Mouse (Mus musculus): ENCODE data around the gene Rcan2.
"Not testable (repeated sequence)": the region's sequence is repeated elsewhere in the genome, so short reads cannot be mapped to it uniquely, and the experiment has no call there.

Gene Rcan2

DNA sequence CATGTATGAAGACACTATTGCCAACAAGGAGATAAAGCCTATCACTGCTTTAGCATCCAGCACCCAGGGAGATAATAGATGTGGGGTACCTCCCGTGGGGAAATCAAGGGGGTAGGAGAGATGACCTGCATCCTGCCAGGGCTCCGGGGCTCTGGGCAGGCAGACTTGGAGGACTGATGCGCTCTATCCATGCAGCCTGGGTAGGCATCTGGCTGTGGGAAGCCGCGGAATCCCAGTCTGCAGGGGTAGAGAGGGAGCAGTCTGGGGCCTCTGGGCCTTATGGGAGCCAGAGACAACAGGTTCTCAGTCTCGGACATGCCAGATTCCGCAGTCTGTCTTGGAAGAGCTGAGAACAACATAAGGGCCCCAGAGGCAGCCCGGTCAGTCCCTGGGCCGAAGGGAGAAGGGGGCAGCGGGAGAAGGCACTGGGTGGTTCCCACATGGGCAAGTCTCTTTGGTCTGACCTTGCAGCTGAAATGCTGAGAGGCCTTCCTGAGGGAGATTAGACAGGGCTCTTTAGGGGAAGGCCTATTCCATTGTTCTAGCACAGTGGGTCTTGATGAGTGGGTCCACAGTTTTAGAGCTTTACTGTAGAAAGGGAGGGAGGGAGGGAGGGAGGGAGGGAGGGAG is 23.7 kb downstream of the Rcan2 start:
- in situ Hi-C loops (cut with MboI; ENCODE audit: unreplicated experiment in 2 of 2): no loop called here

DNA sequence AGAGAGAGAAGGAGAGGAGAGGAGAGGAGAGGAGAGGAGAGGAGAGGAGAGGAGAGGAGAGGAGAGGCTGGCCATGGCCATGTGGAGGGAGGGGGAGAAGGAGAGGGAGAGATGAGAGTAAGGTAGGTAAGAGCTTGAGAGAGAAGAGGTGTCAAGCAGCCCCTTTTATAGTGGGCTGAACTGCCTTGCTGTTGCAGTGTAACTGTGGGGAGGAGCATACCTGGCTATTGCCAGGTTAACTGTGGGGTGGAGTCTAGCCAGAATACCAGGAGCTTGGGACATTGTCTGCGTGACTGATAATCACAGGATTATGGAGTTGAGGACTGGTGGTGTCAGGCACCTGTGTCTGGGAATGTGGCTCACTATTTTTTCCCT is 24.2 kb downstream of the Rcan2 start:
- in situ Hi-C loops (cut with MboI; ENCODE audit: unreplicated experiment in 2 of 2): not testable (repeated sequence)

DNA sequence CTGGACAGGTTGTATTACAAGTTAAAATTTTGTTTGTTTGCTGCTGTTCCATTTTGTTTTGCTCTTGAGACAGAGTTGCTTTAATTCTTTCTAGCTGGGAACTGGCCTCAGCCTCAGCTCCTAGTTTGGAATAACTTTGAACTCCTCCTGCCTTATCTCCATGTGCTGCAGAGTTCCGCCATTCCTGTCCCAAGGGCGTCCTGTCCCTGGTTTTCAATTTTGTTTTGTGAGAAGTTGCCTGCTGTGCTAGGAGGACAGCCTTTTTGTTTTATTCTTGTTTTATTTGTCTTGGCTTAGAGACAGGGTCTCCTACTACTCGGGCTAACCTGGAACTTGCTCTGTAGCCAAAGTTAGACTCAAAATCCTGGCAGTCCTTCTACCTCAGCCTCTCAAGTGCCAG is 26.1 kb downstream of the Rcan2 start:
- in situ Hi-C loops (cut with MboI; ENCODE audit: unreplicated experiment in 2 of 2): no loop called here

DNA sequence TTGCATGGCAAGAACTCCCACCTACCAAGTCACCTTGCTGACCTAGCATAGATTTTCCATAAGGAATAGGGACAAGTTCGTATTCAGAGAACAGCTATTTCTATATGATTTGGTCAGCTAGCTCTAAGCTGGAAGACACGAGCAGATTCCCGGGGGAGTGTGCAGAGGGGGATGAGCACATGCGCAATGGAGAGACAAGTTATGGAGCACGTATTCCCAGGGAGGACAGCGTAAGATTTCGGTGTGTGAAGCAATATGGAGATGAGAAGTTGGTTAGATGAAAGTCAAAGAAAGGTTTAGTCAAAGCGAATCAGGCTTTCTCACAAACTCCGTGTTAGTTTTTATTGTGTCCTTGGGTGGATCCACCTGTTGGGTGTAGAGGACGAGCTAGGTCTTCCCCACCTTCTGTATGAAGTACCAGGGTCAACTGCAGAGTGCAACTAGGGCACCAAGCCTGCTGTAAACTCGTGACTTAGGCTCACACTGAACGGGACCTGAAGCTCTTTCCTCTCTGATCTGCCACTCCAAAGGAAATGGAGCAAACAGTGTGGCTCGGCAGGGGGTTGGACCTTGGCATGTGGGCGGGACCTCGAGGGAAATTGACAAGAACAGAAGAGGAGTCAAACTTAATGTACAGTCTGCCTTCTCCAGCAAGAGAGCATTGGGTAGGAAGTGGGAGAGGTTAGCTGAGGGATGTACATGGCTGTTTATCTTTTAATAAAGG is 31.4 kb downstream of the Rcan2 start:
- in situ Hi-C loops (cut with MboI; ENCODE audit: unreplicated experiment in 2 of 2): no loop called here

DNA sequence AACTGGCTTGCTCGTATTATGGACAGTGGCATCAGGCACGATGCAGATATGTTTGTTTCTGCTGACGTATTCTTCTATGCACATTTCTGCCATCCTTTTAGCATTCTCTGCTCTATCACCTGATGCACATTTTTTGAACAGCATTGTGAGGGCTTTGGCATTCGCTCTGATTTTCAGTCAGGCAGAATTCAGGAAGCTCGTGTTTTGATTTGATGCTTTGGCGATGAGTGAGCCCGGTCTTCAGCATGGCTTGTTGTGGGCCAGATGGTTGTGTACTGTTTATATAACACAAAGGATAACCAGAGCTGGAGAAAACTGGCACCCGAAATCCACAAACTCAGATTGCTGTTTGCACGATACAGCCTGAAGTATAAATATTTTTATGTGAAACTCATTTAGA is 39.1 kb downstream of the Rcan2 start:
- in situ Hi-C loops (cut with MboI; ENCODE audit: unreplicated experiment in 2 of 2): no loop called here

DNA sequence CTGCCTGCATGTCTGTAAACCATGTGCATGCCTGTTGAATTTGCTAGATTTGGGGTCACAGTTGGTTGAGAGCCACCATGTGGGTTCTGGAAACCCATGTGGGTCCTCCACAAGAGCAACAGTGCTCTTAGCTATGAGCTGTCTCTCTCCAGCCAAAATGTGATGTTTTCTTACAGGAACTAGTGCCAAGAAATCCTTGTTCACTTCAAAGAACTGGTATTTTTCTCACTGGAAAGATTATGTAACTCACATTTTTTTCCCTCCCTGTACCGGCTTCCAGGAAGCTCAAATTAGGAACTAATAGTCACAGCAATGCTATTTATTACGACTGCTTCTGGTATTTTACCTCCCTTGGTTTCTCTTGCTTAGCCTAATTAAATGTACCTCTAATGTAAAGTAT is 45.6 kb downstream of the Rcan2 start:
- in situ Hi-C loops (cut with MboI; ENCODE audit: unreplicated experiment in 2 of 2): no loop called here

DNA sequence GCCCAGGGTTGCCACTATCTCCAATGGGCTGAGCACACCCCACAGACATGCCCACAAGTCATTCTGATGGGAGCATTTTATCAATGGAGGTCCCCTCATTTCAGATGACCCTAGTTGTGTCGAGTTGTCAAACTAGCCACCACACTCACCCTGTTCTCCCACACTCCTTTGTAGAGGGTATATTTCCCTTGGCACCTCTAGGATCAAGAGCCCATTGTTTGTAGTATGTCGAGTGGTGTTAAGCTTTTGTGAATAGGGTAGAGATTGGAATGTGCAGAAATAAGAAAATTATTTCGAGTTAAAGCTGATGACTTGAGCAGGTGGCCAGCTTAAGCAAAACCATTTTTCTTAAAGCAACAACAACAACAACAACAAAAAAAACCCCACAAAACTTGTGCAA is 47.8 kb downstream of the Rcan2 start:
- in situ Hi-C loops (cut with MboI; ENCODE audit: unreplicated experiment in 2 of 2): no loop called here

DNA sequence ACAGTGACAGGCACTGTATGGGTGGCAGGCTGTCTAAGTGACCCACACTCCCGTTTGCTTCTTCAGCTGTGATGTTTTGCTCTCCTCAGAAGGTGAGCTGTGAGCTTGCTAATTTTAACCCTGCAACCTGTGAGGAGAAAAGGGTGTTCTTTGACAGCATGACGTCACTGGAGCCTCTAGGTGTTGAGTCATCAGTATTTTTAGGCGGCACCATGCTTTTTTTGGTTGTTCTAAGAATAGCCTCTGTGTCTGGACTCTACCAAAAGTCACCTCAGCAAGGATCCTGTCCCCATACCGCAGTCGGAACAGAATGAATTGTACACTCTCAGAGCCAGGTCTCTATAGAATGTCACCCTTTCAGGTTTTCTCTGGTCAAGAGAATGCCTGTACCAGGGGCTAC is 54.0 kb downstream of the Rcan2 start:
- in situ Hi-C loops (cut with MboI; ENCODE audit: unreplicated experiment in 2 of 2): no loop called here

DNA sequence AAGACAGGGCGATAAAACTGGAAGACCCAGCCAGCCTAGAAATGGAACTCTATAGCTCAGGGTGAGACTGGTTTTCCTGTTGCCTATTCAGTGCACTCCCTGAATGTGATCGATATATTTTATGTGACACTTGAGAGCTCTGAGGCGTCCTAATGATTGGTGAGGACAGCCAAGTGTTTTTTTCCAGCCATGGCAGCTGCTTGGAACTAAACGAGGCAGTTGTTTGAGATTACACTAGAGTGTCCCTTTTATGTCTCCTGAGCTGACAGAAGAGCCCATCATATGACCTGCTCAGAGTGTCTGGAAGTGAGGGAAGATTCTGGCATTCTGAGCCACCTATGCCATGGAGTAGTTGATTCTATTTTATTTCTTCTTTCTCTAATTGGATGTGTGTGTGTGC is 54.9 kb downstream of the Rcan2 start:
- in situ Hi-C loops (cut with MboI; ENCODE audit: unreplicated experiment in 2 of 2): no loop called here

DNA sequence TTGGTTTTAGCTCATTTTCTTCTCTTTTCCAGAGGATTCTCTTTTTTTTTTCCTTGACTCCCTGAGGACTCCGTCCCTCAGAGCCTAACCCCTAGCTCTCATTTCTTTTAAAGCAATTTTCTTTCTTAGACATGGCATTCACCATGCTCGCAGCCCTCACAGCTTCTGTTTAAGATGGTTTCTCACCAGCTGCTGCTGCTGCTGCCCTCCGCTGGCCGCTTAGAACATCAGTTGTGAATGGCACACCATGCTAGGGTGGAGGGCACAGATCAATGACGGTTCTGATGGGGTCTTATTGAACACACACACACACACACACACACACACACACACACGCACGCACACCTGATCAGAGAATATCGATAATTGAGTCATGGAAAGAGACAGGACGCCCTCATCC is 67.7 kb downstream of the Rcan2 start:
- in situ Hi-C loops (cut with MboI; ENCODE audit: unreplicated experiment in 2 of 2): no loop called here

DNA sequence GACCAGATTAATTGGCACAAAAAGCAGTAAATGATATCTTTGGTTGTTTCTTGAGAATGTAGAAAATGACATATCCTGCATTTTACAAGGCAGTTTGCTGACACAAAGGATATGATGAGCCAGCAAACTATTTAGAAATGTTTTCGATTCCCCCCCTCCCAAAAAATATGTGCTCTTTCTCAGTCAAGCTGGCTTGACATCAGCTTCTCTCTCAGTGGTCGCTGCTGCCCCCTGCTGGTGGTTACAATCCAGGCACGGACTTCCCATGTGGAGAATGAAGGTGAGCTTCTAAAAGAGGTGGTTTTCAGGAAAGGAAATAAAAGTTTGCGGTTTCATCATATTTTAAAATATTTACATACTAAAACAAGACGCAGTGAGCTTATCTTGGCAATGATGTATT is 68.5 kb downstream of the Rcan2 start:
- in situ Hi-C loops (cut with MboI; ENCODE audit: unreplicated experiment in 2 of 2): no loop called here

DNA sequence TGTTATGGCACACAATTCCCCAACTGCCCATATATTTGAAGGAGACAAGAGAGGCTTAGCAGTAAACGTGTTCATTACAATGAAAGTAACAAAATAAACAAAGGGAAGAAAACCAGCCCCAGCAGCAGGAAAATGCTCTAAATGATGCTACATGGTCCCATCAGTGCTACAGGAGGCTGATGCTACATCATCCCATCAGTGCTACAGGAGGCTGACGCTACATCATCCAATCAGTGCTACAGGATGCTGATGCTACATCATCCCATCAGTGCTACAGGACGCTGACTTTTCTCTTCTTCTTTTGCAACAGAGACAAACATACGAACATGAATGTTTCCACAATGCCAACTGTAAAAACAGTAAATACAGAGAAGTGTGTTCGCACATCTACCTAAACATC is 73.3 kb downstream of the Rcan2 start:
- in situ Hi-C loops (cut with MboI; ENCODE audit: unreplicated experiment in 2 of 2): no loop called here

DNA sequence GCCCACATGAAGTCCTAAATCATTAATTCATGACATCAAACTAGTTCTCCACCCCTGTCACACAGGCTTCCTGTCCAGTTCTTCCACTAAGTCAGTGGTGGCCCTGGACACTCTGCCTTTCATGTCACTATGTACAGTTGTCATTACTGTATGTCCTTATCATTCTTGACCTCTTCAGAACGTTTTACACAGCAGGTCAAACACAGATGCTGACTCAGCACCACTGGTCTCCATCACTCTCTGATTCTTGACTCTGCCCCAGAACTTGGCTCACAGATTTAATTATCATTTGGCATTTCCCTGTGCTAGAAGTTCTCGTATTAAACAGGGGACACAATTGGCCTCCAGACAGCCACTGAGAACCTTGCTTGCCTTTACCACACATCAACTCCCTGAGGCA is 76.3 kb downstream of the Rcan2 start:
- in situ Hi-C loops (cut with MboI; ENCODE audit: unreplicated experiment in 2 of 2): no loop called here

DNA sequence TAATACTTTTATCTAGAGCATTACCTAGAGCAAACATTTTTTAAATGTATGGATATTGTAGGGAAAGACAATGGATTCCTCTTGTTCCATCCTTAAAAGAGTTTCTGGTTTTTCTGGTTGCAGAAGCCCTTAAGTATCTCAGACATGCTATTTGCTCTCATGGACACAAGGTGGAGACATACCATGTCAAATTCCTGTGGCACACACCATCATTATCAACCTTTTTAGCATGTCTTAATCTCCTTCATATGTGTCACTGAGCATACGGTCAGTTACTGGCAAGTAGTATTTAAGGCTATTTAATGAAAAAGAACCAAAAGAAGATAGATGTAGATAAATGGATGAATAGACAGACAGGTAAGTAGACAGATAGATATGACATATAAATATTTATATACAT is 81.9 kb downstream of the Rcan2 start:
- in situ Hi-C loops (cut with MboI; ENCODE audit: unreplicated experiment in 2 of 2): no loop called here

DNA sequence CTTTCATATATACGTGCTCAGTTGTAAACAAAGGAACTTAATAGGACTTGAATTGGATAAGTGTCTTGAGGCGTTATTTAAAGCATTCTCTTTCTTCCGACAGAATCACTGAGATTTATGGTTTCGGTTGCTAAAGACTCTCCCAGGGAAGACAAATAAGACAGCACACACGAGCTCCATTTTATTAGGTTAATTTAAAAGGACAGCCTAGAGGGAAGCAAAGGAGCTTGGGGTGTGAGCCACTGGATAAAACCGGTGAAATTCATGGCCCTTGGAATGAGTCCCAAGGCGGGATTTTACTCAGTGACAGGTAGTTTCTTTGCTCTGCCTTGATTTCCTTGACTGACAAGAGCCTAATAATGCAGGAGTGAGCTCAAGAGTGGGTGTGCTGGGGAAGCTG is 85.1 kb downstream of the Rcan2 start:
- in situ Hi-C loops (cut with MboI; ENCODE audit: unreplicated experiment in 2 of 2): no loop called here

DNA sequence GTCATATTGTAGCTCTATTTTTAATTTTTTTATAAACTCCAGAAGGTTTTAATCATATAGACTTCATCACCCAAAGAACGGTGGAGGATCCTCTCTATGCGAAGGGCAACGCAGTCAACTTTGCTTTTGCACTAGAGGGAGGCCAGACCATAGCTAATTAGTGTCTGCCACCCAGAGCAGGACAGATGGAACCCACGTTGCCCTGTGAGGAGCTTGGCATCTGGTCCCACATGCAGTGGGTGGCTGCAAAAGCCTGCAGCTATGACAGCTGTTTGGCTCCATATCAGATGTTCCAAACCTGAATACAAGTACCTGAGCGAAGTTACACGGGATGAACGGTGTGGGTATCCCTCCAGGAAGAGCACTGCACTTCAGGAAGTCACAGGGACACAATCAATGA is 86.8 kb downstream of the Rcan2 start:
- in situ Hi-C loops (cut with MboI; ENCODE audit: unreplicated experiment in 2 of 2): no loop called here

DNA sequence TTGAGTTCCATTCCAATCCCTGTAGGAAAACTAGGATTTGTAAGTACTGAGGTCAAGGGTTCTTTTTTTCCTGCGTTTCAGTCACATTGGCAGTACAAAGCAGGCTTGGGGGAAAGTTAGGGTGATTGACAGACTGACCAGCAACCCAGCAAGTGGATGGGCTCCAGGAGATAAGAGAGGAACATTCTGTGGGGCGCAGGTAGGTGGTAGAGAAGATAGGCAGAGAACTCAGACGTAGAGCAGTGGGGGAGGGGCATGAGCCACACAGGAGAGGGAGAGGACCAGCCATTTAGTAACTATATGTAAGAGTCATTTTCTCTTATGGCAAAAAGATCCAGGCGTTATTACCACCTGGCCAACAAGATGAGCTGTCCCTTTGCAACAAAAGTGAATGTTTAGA is 96.2 kb downstream of the Rcan2 start:
- in situ Hi-C loops (cut with MboI; ENCODE audit: unreplicated experiment in 2 of 2): no loop called here

DNA sequence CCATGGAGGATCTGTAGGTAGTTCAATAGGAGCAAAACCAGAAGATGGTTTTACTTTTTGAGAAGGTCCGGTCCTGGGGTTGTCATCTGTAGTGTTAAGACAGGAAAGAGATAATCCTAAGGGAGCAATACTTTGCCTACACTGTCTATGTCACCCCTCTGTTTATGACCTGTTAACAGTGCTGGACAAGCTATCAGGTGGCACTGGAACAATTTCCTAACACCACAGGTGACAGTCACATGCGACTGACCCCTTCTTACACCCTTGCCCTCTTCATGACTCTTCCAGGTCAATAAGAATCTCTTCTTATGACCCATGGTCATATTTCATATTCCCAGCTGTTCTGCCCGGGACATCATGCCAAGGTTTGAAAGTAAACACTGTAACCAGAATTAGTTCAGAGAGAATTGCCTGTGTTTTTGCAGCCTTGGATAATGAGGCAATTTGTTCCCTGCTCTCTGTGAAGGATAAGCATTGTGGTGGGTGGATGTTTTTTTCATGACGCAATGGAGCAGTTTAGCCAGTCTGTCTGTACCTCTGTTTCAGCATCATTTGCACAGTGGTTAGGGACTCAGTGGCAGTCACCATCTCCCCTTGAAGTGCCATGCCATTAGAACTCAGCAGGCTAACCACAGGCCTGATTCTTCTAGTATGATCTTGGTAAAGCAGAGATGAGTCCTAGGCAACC is 98.4 kb downstream of the Rcan2 start:
- in situ Hi-C loops (cut with MboI; ENCODE audit: unreplicated experiment in 2 of 2): no loop called here

DNA sequence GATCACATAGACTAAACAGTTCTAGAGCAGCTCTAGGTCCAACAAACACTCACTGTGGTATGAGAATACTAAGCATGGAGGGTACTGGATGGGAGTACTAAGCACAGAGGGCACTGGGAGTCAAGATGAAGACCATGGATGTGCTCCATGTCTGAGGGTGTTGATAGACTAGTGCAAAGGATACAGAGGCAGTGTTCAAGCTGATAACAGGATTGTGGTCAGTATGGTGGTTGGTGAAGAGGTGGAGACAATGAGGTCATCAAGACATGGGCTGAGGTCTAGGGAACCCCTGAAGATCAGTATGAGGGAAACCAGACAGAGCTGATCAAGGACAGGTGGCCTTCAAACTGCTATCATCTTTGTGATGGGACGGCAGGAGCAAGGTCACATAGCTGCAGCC is 99.0 kb downstream of the Rcan2 start:
- in situ Hi-C loops (cut with MboI; ENCODE audit: unreplicated experiment in 2 of 2): no loop called here

DNA sequence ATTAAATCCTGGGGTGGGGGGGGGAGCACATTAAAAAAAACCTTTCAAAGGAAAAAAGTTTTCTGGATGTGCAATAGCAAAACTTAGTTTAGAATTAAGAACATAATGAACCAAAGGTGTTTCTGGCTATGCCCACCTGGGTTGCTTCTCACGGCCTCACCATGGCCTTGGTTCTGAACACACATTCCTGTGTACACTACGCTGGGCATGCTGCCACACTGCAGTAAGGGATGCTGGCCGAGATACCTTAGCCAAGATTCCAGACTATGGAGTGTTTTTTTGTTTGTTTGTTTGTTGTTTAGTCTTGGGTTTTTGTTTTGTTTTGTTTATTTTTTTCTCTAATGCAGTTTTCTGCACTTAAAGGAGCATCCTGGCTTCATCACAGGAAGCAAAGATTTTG is 100.3 kb downstream of the Rcan2 start:
- in situ Hi-C loops (cut with MboI; ENCODE audit: unreplicated experiment in 2 of 2): no loop called here

DNA sequence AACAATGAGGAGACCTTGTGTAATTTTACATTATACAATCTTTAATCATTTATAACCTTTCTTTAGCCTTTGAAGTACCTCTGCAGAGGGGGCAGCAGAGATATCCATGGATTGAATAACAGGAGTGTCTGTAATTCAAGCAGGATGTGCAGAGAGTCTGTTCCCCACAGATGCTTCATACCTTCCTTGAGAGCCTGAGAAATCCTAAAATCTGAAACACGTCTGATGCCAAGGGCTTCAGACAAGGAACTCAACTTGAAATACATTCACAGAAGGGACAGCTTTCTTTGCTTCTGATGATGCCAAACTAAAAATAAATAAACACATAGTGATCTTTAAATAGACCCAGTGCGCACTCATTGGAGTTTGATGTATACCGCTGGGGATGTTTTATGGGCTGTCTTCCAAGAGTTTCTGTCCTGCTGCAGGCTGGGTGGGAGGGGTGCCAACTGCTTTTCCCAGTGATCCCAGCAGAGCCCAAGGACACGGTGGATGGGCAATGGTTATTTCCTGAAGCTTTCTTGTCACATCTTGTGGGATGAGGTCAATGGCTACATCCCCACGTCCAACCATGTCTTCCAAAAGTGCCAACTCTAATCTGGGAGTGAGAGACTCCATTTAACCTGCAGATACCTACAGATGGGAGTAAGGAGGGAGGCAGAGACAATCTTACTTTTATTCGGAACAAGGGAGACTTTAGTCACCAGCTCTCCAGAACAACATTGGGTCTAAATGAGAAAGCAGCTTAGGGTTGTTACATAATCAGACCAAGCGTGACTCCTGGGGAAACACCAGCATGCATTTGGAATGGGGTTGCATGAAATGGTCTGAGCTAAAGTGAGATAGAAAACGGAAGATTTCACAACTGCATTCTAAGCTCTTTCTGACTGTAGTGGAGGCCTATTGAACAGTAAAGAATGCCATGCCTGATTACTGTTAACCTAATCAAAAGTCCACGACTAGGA is 102.9 kb downstream of the Rcan2 start:
- in situ Hi-C loops (cut with MboI; ENCODE audit: unreplicated experiment in 2 of 2): no loop called here

All from v-Abl transformed pro-B cells (cell line).